Mouse (Mus musculus) megakaryocyte, embryonic 14.5 days (primary cell): ENCODE measurements around the gene Pih1d1. TPM values are rescaled to one million over a fixed set of nuclear protein-coding genes. Genes with fewer than 3 reads are reported as not detected.

Experiments
- H3K27me3 ChIP-seq: replicated peaks from 2 replicates; pipeline ENCODE3; 2012; ENCODE audit warnings: inconsistent platforms
- H3K36me3 ChIP-seq: replicated peaks from 2 replicates; pipeline ENCODE3; 2012; ENCODE audit warnings: low read length, inconsistent platforms, mixed read lengths
- H3K4me1 ChIP-seq: 2 replicates; pipeline ENCODE4 v1.6.1; 2012; ENCODE audit warnings: inconsistent platforms
- H3K4me3 ChIP-seq: replicated peaks from 2 replicates; pipeline ENCODE3; 2012; ENCODE audit warnings: moderate library complexity, mild to moderate bottlenecking, inconsistent platforms
- H3K9me3 ChIP-seq: 2 replicates; pipeline ENCODE4 v1.6.1; 2012; ENCODE audit warnings: inconsistent platforms
- FLI1 ChIP-seq: IDR thresholded peaks from 2 replicates; pipeline ENCODE4 v1.6.1; 2012; ENCODE audit warnings: low read length, inconsistent platforms, mixed read lengths
- GATA1 ChIP-seq: IDR thresholded peaks from 3 replicates; pipeline ENCODE4 v1.6.1; 2012; ENCODE audit warnings: mixed read lengths, low read length, inconsistent platforms, borderline replicate concordance
- polyA plus RNA-seq: library from polyadenylated mRNA; stranded (reverse); fragments of >175 nt; gene quantifications from 2 replicates; pipeline ENCODE4 v1.2.3, GENCODE M21; 2012; ENCODE audit warnings: low replicate concordance; ENCODE audit not compliant: insufficient read depth

The Pih1d1 gene
- polyA plus RNA-seq, 1 experiment = 64.9 TPM

GRCm38 (mm10) chr7:45134544-45135026, 19.5 kb upstream of the Pih1d1 start:
- H3K4me3 ChIP-seq = peak overlapping the region; percentile 92
- peaks cover 8% of the 10 kb centered on the region for H3K27me3 ChIP-seq
- TF ChIP-seq GATA1 (no peak), FLI1 (no peak)
- peaks cover 4% of the 10 kb centered on the region for H3K9me3 ChIP-seq
- peaks cover 42% of the 10 kb centered on the region for H3K36me3 ChIP-seq
- peaks cover 87% of the 10 kb centered on the region for H3K4me1 ChIP-seq

- peaks cover 8% of the 10 kb centered on the region for H3K9me3 ChIP-seq
- peak overlapping the region; percentile 92 for H3K4me3 ChIP-seq
- TF ChIP-seq GATA1 = no peak
- TF ChIP-seq FLI1 = no peak
- H3K4me1 ChIP-seq = peaks cover 87% of the 10 kb centered on the region
- H3K27me3 ChIP-seq = peaks cover 12% of the 10 kb centered on the region
- peaks cover 45% of the 10 kb centered on the region for H3K36me3 ChIP-seq
Observed at GRCm38 (mm10) chr7:45135370-45135769, 18.7 kb upstream of the Pih1d1 start.

GRCm38 (mm10) chr7:45135993-45136567, 18.0 kb upstream of the Pih1d1 start, which contains the start of the genes Gm45713 and Flt3l:
Gene Gm45713, minus strand, starts transcription at chr7:45136231.
Gene Flt3l, minus strand, starts transcription at chr7:45136432.
- no peak for TF ChIP-seq FLI1
- no peak for TF ChIP-seq GATA1
- Histone ChIP-seq H3K4me1 (peaks cover 88% of the 10 kb centered on the region), H3K9me3 (peaks cover 8% of the 10 kb centered on the region), H3K4me3 (peak within 1 kb of the TSS; percentile 92), H3K27me3 (peaks cover 12% of the 10 kb centered on the region), H3K36me3 (peaks cover 43% of the 10 kb centered on the region)

GRCm38 (mm10) chr7:45137171-45138006, 16.7 kb upstream of the Pih1d1 start:
- TF ChIP-seq FLI1 = 0 out of 2 replicates have a peak, but pooled peaks have one; percentile 33
- peak; percentile 98 for TF ChIP-seq GATA1
- Histone ChIP-seq H3K27me3 (peaks cover 17% of the 10 kb centered on the region), H3K36me3 (peaks cover 42% of the 10 kb centered on the region), H3K4me1 (peaks cover 89% of the 10 kb centered on the region), H3K4me3 (peak overlapping the region; percentile 88), H3K9me3 (peaks cover 8% of the 10 kb centered on the region)

GRCm38 (mm10) chr7:45138403-45138802, 15.7 kb upstream of the Pih1d1 start:
- Histone ChIP-seq H3K4me3 (no peak overlapping the region), H3K9me3 (peaks cover 6% of the 10 kb centered on the region), H3K4me1 (peaks cover 91% of the 10 kb centered on the region), H3K36me3 (peaks cover 43% of the 10 kb centered on the region), H3K27me3 (peaks cover 26% of the 10 kb centered on the region)
- no peak for TF ChIP-seq GATA1
- TF ChIP-seq FLI1 = no peak

GRCm38 (mm10) chr7:45139904-45140723, 14.0 kb upstream of the Pih1d1 start:
- peaks cover 5% of the 10 kb centered on the region; the same call in 1 of the 2 replicates for H3K9me3 ChIP-seq
- TF ChIP-seq GATA1 = no peak
- TF ChIP-seq FLI1 = no peak
- peaks cover 74% of the 10 kb centered on the region for H3K4me1 ChIP-seq

GRCm38 (mm10) chr7:45141319-45141718, 12.8 kb upstream of the Pih1d1 start:
- Histone ChIP-seq H3K9me3 (peaks cover 5% of the 10 kb centered on the region; the same call in 1 of the 2 replicates), H3K27me3 (peaks cover 41% of the 10 kb centered on the region), H3K36me3 (peaks cover 61% of the 10 kb centered on the region), H3K4me3 (no peak overlapping the region), H3K4me1 (peaks cover 71% of the 10 kb centered on the region)
- TF ChIP-seq FLI1 (no peak), GATA1 (no peak)

More at GRCm38 (mm10) chr7:45139904-45140723, 14.0 kb upstream of the Pih1d1 start:
- peaks cover 32% of the 10 kb centered on the region for H3K27me3 ChIP-seq
- no peak overlapping the region for H3K4me3 ChIP-seq
- H3K36me3 ChIP-seq = peaks cover 49% of the 10 kb centered on the region

- Histone ChIP-seq H3K4me3 (no peak overlapping the region), H3K27me3 (peaks cover 41% of the 10 kb centered on the region), H3K36me3 (peaks cover 67% of the 10 kb centered on the region), H3K4me1 (peaks cover 65% of the 10 kb centered on the region), H3K9me3 (peaks cover 5% of the 10 kb centered on the region; the same call in 1 of the 2 replicates)
- no peak for TF ChIP-seq FLI1
Observed at GRCm38 (mm10) chr7:45141914-45142313, 12.2 kb upstream of the Pih1d1 start.

GRCm38 (mm10) chr7:45144368-45145174, 9.5 kb upstream of the Pih1d1 start:
- TF ChIP-seq GATA1 = no peak
- no peak for TF ChIP-seq FLI1
- Histone ChIP-seq H3K9me3 (peaks cover 4% of the 10 kb centered on the region; the same call in 1 of the 2 replicates), H3K4me3 (no peak overlapping the region), H3K27me3 (peaks cover 37% of the 10 kb centered on the region), H3K4me1 (peaks cover 50% of the 10 kb centered on the region), H3K36me3 (peaks cover 92% of the 10 kb centered on the region)
